Mouse (Mus musculus) lung, adult 2 months (tissue): ENCODE results near the gene Pax5.

Source experiments
- CTCF ChIP-seq: fragments of 200-500 bp; IDR thresholded peaks from 2 replicates; pipeline ENCODE4 v1.5.1; 2011; ENCODE audit warnings: mild to moderate bottlenecking, low read length, control low read depth; ENCODE audit not compliant: insufficient read depth
- POLR2A ChIP-seq: fragments of 200-500 bp; IDR thresholded peaks from 2 replicates; pipeline ENCODE4 v1.6.1; 2011; ENCODE audit warnings: low read depth, mild to moderate bottlenecking, control low read depth, low read length, borderline replicate concordance; ENCODE audit errors: extremely low read depth

DNA sequence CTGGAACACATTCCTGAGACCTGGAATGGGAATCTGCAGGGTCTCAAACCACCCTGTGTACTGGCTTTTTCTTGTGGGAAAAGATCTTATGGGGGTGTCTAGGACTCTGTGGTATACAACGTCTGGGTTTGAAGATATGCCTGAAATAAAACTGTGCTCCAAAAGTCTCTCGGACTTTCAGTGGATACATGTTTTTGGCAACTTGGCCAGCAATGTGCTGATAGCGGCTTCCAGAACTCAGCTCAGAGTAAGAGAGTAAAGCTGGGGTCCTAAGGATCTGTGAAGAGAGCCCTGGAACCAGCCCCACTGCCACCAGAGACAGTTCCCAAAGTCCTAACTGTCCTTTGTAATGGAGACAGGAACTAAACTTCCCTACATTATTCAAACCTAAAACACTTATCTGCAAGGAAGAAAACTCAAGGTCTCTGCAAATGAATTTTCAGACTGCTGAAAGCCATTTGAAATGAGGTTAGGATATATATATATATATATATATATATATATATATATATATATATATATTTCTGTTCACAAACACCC, 5.4 kb upstream of the Pax5 start:
- no peak for TF ChIP-seq POLR2A
- no peak for TF ChIP-seq CTCF
